Mouse (Mus musculus): ENCODE measurements at regions not wholly inside any gene's neighbourhood (a gene's known extent, or its start where the extent isn't known, plus 50 kb on each side); places are given as distances from the start of the nearest gene placed in this dataset.
A peak's percentile ranks its signal among the peaks of the same experiment; 100 is the strongest.

GRCm38 (mm10) chr16:60941767-60942166, 336.4 kb upstream of the Epha6 start:
- peak; percentile 6 for DNase-seq

Measured in cerebellum, adult 8-10 months (tissue).